Mouse (Mus musculus) urinary bladder, postnatal 4 days (tissue): Measurements from ENCODE around the gene Sh3kbp1.
A peak's percentile ranks its signal among the peaks of the same experiment; 100 is the strongest.

ENCODE experiments used
- DNase-seq, 2 experiments: peaks; one replicate each; pipeline ENCODE4 v3.0.0; 2021 to 2022; ENCODE audit warnings: low spot score in 2 of 2

Sh3kbp1 gene

GRCm38 (mm10) chrX:159677585-159678319 is 50.7 kb downstream of the Sh3kbp1 start:
- DNase-seq: no peak

GRCm38 (mm10) chrX:159678320-159678835 is 51.3 kb downstream of the Sh3kbp1 start:
- DNase-seq: no peak

GRCm38 (mm10) chrX:159685521-159685920 is 58.4 kb downstream of the Sh3kbp1 start:
- no peak for DNase-seq

DNA sequence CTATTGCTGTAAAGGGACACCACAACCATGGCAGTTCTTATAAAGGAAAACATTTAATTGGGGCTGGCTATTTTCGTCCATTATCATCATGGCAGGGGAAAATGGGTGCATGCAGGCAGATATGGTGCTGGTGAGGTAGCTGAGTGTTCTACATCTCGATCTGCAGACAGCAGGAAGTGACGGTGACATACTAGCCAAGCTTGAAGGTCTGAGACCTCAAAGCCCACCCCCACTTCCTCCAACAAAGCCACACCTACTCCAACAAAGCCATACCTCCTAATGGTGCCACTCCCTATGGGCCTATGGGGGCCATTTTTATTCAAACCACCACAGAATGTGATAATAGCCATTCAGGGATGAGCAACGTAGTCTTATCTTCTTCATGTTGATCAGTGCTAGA is 59.8 kb downstream of the Sh3kbp1 start:
- no peak for DNase-seq

DNA sequence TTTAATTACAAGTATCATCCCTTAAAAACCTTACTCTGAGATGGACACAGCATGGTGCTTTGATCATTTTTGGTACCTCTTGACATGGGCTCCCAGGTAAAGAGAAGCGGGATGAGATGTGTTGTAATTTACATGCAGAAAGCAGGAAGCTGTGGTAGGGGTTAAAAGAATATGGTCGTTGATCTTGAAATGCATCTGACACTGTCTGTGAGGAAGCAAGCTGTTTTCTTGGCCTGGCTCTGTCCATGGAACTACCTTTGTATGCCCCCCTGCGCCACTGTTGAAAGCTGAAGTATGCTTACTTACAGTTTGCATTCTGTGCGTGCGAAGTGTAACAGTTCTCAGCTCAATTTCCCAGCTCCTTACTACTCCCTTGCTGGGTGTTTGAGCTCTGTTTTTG is 61.6 kb downstream of the Sh3kbp1 start:
- no peak for DNase-seq

DNA sequence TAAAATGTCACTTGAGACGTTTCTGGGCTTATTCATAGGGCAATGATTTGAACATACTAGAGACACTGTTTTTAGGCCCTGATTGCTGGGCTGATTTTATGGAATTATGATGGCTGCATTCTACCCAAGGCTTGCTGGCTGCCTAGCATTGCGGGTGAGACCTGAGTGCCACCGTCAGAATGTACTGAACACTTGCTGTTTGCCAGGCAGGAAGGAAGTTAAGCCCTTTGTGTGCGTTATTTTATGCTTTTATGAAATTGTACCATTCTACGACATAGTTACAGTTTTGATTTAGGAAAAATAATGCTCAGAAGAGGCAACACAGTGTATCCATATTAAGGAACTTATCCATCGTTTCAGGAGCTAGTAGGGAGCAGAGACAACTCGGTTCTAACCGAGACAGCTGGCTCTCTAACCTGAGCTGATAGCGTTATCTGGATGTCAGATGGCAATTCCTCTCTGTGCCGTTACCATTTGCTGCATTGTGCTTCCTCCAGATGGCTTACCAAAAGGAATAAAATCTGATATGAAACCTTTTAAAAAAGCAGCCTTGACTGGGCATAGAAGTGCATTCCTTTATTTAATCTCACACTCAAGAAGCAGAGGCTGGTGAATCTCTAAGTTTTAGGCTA is 62.8 kb downstream of the Sh3kbp1 start:
- no peak for DNase-seq

GRCm38 (mm10) chrX:159693126-159693525 is 66.1 kb downstream of the Sh3kbp1 start:
- DNase-seq: no peak

- DNase-seq: no peak
Observed at GRCm38 (mm10) chrX:159696545-159696944, 69.5 kb downstream of the Sh3kbp1 start.

GRCm38 (mm10) chrX:159697030-159697454 is 70.0 kb downstream of the Sh3kbp1 start:
- DNase-seq: peak in 1 of 2 experiments; percentile 16

GRCm38 (mm10) chrX:159702850-159703249 is 75.8 kb downstream of the Sh3kbp1 start:
- no peak for DNase-seq

- no peak for DNase-seq
Observed at GRCm38 (mm10) chrX:159704381-159705004, 77.4 kb downstream of the Sh3kbp1 start.

- no peak for DNase-seq
Observed at GRCm38 (mm10) chrX:159705412-159705811, 78.3 kb downstream of the Sh3kbp1 start.

- peak in 1 of 2 experiments; percentile 18 for DNase-seq
Observed at GRCm38 (mm10) chrX:159708076-159708830, 81.2 kb downstream of the Sh3kbp1 start.

- DNase-seq: no peak
Observed at GRCm38 (mm10) chrX:159709296-159709695, 82.2 kb downstream of the Sh3kbp1 start.

GRCm38 (mm10) chrX:159711070-159712029 is 84.3 kb downstream of the Sh3kbp1 start:
- no peak for DNase-seq

GRCm38 (mm10) chrX:159713191-159713590 is 86.1 kb downstream of the Sh3kbp1 start:
- DNase-seq: no peak

GRCm38 (mm10) chrX:159721390-159721789 is 94.3 kb downstream of the Sh3kbp1 start:
- DNase-seq: no peak

DNA sequence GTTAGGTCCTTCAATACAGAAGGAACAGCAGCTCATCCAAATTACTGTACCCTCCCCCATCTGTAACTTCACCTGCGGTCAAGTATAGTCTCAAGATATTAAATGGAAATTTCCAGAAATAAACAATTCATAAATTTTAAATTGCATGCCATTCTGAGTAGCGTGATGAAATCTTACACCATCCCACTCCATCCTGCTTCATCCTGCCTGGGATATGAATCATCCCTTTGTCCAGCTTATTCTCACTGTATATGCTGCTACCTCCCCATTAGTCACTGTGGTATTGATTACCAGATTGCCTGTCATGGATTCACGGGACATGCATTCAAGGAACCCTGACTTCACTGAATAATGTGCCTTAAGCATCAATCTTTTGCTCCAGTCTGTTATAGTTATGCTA is 104.3 kb downstream of the Sh3kbp1 start:
- no peak for DNase-seq

DNA sequence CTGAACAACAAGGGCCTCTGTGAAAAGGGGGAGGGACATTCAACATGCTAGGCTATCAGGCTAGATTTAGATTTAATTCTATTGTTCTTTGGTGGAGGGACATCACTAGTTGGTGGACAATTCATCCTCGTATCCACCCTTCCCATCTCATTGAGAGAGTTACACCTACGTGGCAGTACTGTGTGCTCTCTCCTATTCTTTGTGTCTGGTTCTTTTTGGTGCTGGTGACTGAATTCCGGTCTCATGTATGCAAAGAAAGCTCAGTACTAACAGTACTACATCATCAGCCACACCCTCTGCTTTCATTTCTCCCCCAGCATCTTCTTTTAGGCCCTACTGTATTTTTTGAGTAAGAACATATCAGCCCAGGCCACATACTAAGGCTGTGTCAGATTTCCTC is 105.8 kb downstream of the Sh3kbp1 start:
- DNase-seq: no peak

DNA sequence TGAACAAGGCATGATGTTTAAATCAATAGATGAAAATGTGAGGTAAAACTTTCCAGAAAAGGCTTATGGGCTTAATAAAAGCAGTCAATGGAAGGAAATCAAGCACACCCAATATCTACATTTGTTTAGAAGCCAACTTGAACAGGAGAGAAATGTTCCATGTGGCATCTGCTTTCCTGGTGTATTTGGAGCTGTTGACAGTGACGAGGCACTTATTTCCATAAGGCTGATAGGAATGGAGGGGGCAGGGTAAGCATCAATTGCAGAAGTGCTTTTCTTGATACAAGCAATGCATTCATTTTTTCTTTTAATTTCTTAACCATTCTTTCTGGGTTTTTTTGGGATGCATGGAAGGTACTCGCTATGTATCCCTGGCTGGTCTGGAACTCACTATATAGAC is 106.9 kb downstream of the Sh3kbp1 start:
- no peak for DNase-seq
